Mouse (Mus musculus) layer of hippocampus, adult 2 months (tissue): Measurements from ENCODE around the gene Ptma. TPM values are rescaled to one million over a fixed set of nuclear protein-coding genes. Genes with fewer than 3 reads are reported as not detected.
A peak's percentile ranks its signal among the peaks of the same experiment; 100 is the strongest.

ENCODE experiments used
- DNase-seq, 2 experiments: peaks; one replicate each; pipeline ENCODE4 v3.0.0; 2022; ENCODE audit warnings: low spot score in 2 of 2
- H3K27ac ChIP-seq: fragments of 200-600 bp; 2 replicates; pipeline ENCODE4 v1.8.1; 2022
- H3K4me3 ChIP-seq: fragments of 200-600 bp; 2 replicates; pipeline ENCODE4 v1.8.1; 2022; ENCODE audit warnings: mild to moderate bottlenecking
- CTCF ChIP-seq: fragments of 200-600 bp; conservative IDR thresholded peaks from 2 replicates; pipeline ENCODE4 v1.8.1; 2022; ENCODE audit warnings: antibody characterized with exemption, mild to moderate bottlenecking, moderate library complexity
- total RNA-seq, 2 experiments: library from RNA; stranded (reverse); gene quantifications; 2 replicates each; pipeline ENCODE4 v1.2.3; 2021

Ptma gene
- total RNA-seq, 2 experiments from 2014 or later, result 478 to 491 TPM

DNA sequence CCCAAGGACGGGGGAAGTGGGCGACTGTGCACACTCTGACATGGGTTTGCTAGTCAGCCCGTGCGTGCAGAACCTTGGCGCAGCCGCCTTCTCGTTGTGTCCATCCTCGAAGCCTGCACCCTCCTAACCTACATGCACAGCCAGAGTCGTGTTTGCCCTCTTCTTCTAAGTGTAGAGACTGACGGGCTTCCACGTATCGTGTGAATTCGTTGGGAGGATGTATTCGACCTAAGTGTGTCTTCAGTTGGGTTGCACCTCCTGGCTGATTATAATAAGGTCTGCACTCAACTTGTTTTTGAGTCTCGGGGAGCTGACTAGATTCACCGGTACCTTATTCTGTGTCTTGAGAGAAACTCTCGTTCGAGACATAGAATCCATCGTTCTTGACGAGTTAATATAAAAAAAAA is 38.6 kb upstream of the Ptma start:
- peak; percentile 25 for TF ChIP-seq CTCF
- DNase-seq, result no peak
- H3K27ac ChIP-seq, result peak overlapping the region; percentile 99
- peak overlapping the region; percentile 81 for H3K4me3 ChIP-seq

GRCm38 (mm10) chr1:86488326-86488725 is 38.2 kb upstream of the Ptma start:
- peak overlapping the region; percentile 81 for H3K4me3 ChIP-seq
- no peak for DNase-seq
- no peak for TF ChIP-seq CTCF
- H3K27ac ChIP-seq, result peak overlapping the region; percentile 99

DNA sequence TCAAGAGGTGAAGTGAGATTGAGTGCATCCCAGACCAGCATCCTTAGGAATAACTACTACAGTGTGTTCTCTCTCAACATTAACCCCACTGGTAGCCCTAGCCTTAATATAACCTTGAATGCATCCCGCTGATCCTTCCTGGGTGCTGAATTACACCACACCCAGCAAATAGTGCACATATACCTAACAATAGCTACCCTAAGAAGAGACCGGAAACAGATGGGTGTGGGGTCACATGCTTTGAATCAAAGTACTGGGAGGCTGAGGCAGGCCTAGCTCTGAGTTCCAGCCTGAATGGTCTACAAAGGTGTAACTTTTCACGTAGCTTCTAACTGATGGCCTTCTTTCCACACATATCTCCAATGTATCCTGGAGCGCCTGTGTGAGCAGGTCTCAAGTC is 37.8 kb upstream of the Ptma start:
- H3K27ac ChIP-seq, result peak overlapping the region; percentile 99; the same call in 1 of the 2 replicates
- no peak for TF ChIP-seq CTCF
- no peak for DNase-seq
- no peak overlapping the region for H3K4me3 ChIP-seq

GRCm38 (mm10) chr1:86489901-86490300 is 36.6 kb upstream of the Ptma start:
- no peak overlapping the region for H3K4me3 ChIP-seq
- no peak overlapping the region for H3K27ac ChIP-seq
- DNase-seq, result no peak
- no peak for TF ChIP-seq CTCF

DNA sequence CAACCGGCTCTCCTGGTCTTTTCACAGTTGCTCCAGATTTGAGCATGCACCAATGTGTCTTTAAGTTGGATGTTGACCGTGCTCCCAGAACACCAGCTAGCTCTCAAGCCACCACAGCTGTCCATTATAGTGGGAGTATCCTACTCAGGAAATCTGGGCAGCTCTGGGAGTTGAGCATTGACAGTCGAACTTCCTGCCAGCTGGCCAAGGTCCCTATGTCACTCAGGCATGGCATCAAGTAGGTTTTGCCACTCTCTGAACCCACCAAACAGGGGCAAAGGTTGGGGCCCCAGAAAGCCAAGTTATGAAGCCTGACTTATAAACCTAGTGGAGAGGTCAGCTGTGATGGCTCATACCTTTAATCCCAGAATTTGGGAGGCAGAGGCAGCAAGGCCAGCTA is 35.8 kb upstream of the Ptma start:
- TF ChIP-seq CTCF, result no peak
- H3K4me3 ChIP-seq, result no peak overlapping the region
- DNase-seq, result no peak
- no peak overlapping the region; the same call in 1 of the 2 replicates for H3K27ac ChIP-seq

GRCm38 (mm10) chr1:86491533-86492094 is 34.9 kb upstream of the Ptma start:
- no peak for TF ChIP-seq CTCF
- Histone ChIP-seq H3K4me3 (no peak overlapping the region), H3K27ac (peak overlapping the region; percentile 68)
- no peak for DNase-seq

GRCm38 (mm10) chr1:86492095-86493070 is 34.1 kb upstream of the Ptma start:
- TF ChIP-seq CTCF, result no peak
- no peak for DNase-seq
- no peak overlapping the region for H3K4me3 ChIP-seq
- H3K27ac ChIP-seq, result peak overlapping the region; percentile 68

DNA sequence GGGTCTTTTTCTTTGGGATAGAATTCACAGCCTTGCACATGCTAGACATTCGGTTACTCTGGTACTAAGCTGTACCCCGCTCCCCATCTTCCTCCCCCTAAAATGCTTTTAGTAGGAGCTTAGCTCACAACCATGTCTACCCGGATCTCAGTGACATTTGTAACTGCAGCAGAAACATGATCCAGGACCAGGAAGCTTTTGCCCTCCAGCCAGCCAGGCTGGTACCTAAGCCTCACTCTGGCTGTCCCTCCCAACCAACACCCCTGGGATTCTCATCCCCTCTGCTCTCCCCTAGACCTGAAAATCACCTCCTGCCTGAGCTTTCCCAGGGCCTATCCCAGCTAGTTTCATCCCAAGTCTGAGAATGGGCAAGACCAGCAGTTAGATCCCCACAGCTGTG is 32.7 kb upstream of the Ptma start:
- DNase-seq, result no peak
- TF ChIP-seq CTCF, result no peak
- Histone ChIP-seq H3K27ac (no peak overlapping the region), H3K4me3 (no peak overlapping the region)

DNA sequence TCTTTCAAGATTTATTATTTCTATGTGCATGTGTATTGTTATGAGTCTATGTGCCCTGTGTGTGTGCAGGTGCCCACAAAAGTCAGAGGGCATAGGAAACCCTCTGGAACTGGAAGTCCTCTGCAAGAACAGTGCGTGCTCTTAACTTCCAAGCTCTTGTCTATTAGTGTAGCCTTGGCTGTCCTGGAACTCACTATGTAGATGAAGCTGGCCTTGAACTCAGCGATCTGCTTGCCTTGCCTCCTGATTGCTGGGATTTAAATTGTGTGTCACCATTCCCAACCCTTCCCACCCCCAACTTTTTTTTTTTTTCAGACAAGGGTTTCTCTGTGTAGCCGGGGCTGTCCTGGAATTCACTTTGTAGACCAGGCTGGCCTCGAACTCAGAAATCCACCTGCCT is 30.2 kb upstream of the Ptma start:
- DNase-seq, result no peak
- TF ChIP-seq CTCF, result no peak
- Histone ChIP-seq H3K27ac (no peak overlapping the region), H3K4me3 (no peak overlapping the region)

DNA sequence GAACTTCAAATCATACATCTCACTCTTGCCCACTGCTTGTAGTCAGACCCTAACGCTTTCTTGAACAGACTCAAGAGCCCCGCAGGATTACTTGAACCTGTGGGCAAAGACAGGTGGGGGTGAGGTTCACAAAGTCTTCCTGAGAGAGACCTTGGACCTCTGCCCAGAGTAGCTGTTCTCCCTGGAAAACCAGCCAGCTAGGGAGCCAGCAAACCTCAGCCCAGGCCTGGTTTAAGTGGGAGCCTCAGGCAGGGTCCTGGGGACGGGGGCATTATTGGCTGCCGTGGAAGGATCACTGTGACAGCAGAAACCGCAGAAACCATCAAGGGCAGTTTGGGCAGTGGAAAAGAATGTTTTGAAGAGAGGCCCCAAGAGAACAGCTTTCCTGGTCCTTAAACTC is 29.2 kb upstream of the Ptma start:
- DNase-seq, result no peak
- Histone ChIP-seq H3K27ac (no peak overlapping the region), H3K4me3 (no peak overlapping the region)
- no peak for TF ChIP-seq CTCF

DNA sequence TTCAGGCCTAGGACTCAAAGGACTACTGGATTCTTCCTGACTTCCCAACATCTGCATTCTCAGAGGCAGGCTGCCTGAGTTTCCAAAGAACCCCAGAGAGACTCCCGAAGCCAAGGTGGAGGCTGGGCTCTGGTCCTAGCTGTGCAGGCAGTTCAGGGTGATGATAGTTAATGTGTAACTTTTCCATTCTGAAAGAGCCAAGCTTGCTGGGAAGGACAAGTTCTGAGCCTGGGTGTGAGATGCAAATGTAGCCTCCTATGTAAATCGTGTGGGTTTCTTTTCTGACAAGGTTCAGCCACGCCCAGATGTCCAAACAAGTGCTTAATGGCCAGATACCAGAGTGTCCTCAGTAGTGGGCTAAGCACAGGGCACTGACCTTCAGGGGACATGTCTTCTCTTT is 28.5 kb upstream of the Ptma start:
- Histone ChIP-seq H3K27ac (0 out of 2 replicates have a peak overlapping the region, but pooled peaks have one; percentile 0), H3K4me3 (no peak overlapping the region)
- DNase-seq, result no peak
- TF ChIP-seq CTCF, result no peak

DNA sequence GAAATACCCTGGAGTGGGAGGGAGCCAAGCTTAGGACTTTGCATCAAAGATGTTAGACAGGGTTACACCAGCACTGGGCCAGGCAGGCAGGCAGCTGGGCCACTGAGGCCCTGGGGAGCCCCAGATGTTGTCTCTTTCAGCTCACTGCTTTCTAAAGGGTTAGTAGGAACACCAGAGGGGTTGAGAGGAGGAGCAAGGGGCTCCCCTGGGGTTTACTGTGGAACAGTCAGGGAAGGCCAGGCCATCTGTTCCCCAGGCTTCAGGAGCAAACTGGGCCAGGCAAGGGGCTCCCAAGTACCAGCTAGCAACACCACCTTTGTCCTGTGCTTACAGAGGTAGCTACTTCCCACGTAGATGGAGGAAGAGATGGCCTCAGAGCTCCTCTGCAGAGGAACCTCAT is 27.9 kb upstream of the Ptma start:
- no peak for DNase-seq
- no peak for TF ChIP-seq CTCF
- Histone ChIP-seq H3K27ac (peak overlapping the region; percentile 57; the same call in 1 of the 2 replicates), H3K4me3 (no peak overlapping the region)

- H3K4me3 ChIP-seq, result no peak overlapping the region
- peak overlapping the region; percentile 88 for H3K27ac ChIP-seq
- peak; percentile 62 to 73 for DNase-seq
- TF ChIP-seq CTCF, result peak; percentile 84
Measured at GRCm38 (mm10) chr1:86499903-86500302, 26.6 kb upstream of the Ptma start.
